Mouse (Mus musculus): ENCODE data around the gene Entpd1. TPM values are rescaled to one million over a fixed set of nuclear protein-coding genes. Genes with fewer than 3 reads are reported as not detected.

The Entpd1 gene
- total RNA-seq, 2 experiments from 2014 or later: 36.3 to 49.7 TPM

GRCm38 (mm10) chr19:40661874-40662273, 49.7 kb downstream of the Entpd1 start:
- DNase-seq (ENCODE audit: low spot score in 2 of 2): no peak

- no peak for DNase-seq (ENCODE audit: low spot score in 2 of 2)
Measured at GRCm38 (mm10) chr19:40662727-40663126, 50.6 kb downstream of the Entpd1 start.

GRCm38 (mm10) chr19:40665778-40666177, 53.6 kb downstream of the Entpd1 start:
- no peak for DNase-seq (ENCODE audit: low spot score in 2 of 2)

DNA sequence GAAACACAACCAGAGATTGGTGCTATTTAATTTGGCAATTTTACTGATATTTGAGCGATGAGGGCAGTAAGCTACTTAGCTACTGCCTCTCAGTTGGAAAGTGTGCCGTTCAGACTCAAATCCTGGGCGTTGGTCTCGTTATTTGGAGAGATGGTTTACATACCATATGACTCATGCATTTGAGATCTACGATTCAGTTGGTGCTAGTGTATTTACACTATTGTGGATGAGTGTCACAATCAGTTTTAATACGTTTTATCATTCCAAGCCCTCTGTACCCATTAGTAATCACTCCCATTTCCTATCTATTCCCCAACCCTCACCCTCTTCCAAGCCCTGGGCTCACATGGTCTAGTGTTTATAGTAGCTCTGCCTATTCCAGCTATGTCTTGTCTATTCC, 54.9 kb downstream of the Entpd1 start:
- no peak for DNase-seq (ENCODE audit: low spot score in 2 of 2)

DNA sequence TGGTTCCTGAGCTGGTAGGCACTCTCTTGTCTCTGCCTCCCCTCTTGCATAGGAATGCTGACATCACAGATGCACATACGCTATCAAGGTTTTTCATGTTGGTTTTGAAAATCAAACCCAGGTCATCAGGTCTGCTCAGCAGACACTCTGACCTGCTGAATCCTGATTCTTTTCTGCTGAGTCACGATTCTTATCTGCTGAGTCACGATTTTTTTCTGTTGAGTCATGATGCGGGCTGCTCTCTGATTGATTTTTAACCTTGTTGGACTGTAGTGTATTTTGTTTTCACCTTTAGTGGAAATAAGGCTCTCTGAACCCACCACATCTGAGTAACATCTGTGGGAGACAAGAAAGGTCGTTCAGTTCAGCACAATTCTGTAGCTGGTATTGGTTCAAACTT, 63.2 kb downstream of the Entpd1 start:
- no peak for DNase-seq (ENCODE audit: low spot score in 2 of 2)

GRCm38 (mm10) chr19:40678087-40678486, 65.9 kb downstream of the Entpd1 start:
- DNase-seq (ENCODE audit: low spot score in 2 of 2): no peak

- peak in 1 of 2 experiments; percentile 32 for DNase-seq (ENCODE audit: low spot score in 2 of 2)
Measured at GRCm38 (mm10) chr19:40678532-40679307, 66.6 kb downstream of the Entpd1 start.

DNA sequence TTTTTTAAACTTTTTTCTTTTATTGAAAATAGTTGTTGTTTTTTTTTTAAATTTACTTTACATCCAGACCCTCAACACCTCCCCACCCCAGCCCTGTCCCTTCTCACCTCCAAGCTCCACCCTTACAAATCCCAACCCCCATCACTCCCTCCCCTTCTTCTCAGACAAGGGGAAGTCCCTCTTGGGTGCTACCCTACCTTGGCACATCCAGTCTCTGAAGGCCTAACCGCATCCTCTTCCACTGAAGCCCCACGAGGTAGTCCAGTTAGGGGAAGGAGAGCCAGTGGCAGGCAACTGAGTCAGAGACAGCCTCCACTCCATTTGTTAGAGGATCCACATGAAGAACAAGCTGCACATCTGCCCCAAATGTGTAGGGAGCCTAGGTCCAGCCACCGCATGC, 67.5 kb downstream of the Entpd1 start:
- no peak for DNase-seq (ENCODE audit: low spot score in 2 of 2)

DNA sequence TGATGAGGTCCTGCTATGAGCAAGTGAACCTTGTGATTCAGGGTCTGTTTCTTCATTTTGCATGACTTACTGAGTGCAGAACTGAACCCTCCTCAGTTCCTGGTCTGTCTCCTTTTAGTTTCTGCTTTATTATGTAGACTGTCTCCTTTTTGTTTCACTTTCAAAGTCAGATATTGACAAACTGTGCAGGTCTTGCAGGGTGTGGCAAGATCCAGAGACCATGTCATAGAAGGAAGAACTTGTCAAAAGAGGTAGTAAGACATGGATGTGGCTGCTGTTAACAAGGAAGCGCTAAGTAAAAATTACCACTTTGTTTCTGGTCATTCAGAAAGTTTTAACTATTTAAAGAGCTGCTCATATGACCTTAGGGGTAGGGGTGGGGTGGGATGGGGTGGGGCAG, 72.0 kb downstream of the Entpd1 start:
- DNase-seq (ENCODE audit: low spot score in 2 of 2): no peak

DNA sequence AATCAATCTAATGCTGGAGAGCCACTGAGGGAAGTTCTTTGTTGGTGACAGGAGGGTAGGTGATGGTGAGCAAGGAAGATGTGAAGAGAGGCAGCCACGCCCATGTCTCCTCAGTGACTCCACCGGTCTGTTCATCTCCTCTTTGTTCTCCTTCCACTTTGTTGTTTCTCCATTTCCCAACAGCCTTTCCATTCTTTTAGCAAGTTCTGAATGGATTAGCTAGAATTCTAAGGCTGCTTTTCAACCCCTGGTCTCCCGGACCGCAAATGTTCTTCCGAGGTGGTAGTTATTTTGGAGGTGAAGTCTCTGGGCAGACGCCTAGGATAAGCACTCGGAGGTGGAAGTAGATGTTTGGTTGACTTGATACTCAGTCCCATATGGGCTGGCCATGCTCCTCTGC, 72.4 kb downstream of the Entpd1 start:
- DNase-seq (ENCODE audit: low spot score in 2 of 2): peak in 1 of 2 experiments; percentile 12

DNA sequence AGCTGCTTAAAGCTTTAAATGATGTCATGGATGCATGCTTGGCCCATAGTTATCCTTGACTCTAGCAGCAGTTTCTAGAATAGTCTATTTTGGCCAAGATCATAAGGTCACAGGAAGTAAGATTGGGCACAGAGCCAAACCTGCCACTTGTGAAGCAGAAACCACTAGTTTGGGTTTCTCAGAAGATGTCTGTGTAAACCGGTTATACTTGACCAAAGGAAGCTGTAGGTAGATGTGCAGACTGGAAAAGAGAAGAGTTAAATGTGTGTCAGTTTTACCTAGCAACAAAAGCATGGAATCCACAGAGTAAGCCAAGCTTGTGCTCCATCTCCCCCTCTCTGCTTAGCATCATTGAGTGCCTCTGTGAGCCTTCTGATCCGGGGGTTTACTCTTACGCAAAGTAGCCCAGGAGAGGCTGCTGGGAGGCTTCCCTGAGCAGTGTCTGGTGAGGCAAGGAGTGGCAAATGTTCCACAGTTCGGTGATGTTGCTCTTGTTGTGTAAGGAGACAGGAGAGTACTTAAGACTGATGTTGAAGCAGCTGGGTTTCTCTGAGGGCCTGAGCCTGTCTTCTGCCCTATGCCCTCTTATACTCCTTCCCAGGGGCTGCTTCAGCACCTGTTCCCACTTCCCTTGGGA, 75.2 kb downstream of the Entpd1 start:
- DNase-seq (ENCODE audit: low spot score in 2 of 2): no peak

DNA sequence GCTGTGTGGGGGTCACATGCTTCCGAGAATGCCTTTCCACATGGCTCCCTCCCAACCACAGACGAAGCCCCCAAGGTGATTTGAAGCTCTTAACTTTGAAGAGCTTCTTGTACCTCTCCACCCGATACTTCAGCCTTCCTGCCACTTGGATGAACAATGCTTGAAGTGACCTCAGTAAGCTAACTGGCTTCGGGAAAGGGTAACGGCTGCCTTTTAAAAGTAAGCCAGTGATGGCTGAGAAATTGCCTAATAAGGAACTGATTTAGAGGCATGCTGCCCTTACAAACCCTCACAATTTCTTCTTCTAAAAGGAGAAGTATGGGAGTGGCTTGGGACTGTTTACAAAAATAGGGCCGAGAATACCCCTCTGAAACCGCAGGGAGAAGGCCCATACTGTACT, 81.0 kb downstream of the Entpd1 start:
- no peak for DNase-seq (ENCODE audit: low spot score in 2 of 2)

DNA sequence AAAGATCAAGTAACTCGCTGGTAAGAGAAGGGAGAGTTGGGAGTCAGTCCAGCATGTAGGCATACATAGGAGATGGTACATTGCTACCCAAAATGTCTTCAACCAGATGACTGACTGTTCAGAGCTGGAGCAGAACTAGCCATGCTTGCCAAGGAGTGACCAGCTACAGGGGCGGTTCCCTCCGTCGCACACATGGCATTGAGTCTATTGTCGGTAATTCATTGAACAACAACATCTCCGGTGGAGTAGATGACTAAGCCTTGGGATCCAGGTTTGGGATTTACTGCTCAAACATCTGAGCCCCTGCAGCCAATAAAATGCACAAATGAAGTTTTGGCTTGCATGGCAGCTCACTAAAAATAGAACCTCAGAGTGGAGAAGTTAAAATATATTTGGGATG, 84.0 kb downstream of the Entpd1 start:
- DNase-seq (ENCODE audit: low spot score in 2 of 2): no peak

- no peak for DNase-seq (ENCODE audit: low spot score in 2 of 2)
Measured at GRCm38 (mm10) chr19:40698103-40698853, 86.1 kb downstream of the Entpd1 start.

DNA sequence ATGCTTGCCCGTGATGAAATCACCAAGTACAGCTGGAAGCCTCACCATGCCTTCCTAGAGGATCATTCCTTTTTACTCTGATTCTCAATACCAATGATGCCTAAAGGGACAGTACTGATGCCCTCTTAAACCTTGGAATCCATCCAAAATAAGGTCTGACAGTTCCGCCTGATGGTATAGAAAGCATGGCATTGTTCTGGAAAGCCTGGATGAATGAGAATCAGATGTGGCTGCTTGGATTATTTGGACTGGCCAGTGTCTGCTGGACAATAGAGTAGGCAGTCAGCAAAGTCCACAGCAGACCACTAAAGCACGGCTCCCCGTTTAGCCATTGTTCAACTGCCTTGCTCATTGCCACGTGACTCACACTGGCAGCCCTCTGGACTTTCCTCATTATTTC, 87.7 kb downstream of the Entpd1 start:
- DNase-seq (ENCODE audit: low spot score in 2 of 2): no peak

GRCm38 (mm10) chr19:40702406-40702805, 90.2 kb downstream of the Entpd1 start:
- DNase-seq (ENCODE audit: low spot score in 2 of 2): no peak

DNA sequence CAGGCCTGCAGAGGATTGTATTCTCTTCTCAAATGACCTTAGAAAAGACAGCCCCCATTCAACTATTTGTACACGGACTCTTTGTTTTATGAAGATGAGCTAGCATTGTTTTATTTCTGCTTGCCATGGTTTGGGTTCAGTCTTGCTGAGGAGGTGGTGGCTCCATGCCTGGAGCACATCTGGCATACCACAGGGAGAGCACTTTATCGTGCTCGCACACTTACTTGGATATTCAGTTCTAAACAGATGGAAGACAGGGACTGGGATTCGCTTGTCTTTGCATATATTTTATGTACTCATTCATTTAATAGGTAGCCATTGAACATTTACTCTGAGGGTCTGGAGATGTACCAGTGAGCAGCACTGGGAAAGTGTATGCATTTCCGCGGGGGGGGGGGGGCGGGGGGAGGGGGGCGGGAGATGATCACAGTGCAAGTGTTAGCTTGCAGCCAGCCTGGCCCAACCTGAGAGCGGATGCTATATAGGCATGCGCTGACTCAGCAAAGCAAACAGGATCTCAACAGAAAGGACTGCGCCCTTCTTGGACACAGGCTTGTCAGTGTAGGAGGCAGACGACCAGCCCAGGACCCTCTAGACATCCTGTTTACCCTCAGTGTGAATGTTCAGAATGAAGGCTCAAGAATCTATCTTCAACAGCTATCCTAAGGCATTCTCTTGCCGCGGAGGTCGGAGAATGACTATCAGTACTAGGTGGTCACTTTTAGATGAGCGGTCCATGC, 100.9 kb downstream of the Entpd1 start:
- no peak for DNase-seq (ENCODE audit: low spot score in 2 of 2)

- no peak for DNase-seq (ENCODE audit: low spot score in 2 of 2)
Measured at GRCm38 (mm10) chr19:40714700-40715099, 102.5 kb downstream of the Entpd1 start.

GRCm38 (mm10) chr19:40716981-40717380, 104.8 kb downstream of the Entpd1 start:
- DNase-seq (ENCODE audit: low spot score in 2 of 2): no peak

- DNase-seq (ENCODE audit: low spot score in 2 of 2): no peak
Measured at GRCm38 (mm10) chr19:40719439-40720105, 107.4 kb downstream of the Entpd1 start.

- no peak for DNase-seq (ENCODE audit: low spot score in 2 of 2)
Measured at GRCm38 (mm10) chr19:40720381-40720780, 108.2 kb downstream of the Entpd1 start.
